Mouse (Mus musculus): ENCODE data around the gene Ndc1. TPM values are rescaled to one million over a fixed set of nuclear protein-coding genes. Genes with fewer than 3 reads are reported as not detected.
A peak's percentile ranks its signal among the peaks of the same experiment; 100 is the strongest.

The Ndc1 gene
- polyA plus RNA-seq, 1 experiment from 2014 or later, result 26.2 TPM

GRCm38 (mm10) chr4:107426631-107427030 lies 59.0 kb downstream of the Ndc1 start:
- no peak overlapping the region for H3K9ac ChIP-seq
- no peak overlapping the region for H3K4me2 ChIP-seq
- no peaks in the 10 kb centered on the region; the same call in 1 of the 2 replicates for H3K27me3 ChIP-seq (replicated peaks)
- no peaks in the 10 kb centered on the region for H3K9me3 ChIP-seq
- WGBS, result 72% methylated on average over 9 of the region's 9 CpGs
- no peak overlapping the region for H3K4me3 ChIP-seq (replicated peaks)
- H3K4me1 ChIP-seq, result no peaks in the 10 kb centered on the region; the same call in 1 of the 2 replicates
- no peak for ATAC-seq (ENCODE audit: insufficient read depth, low FRiP score, low read depth)
- no peak overlapping the region for H3K27ac ChIP-seq
- no peaks in the 10 kb centered on the region for H3K36me3 ChIP-seq

GRCm38 (mm10) chr4:107432717-107433116 lies 65.1 kb downstream of the Ndc1 start:
- 86% methylated on average over 5 of the region's 5 CpGs for WGBS
- H3K27ac ChIP-seq, result no peak overlapping the region
- H3K9ac ChIP-seq, result no peak overlapping the region
- no peaks in the 10 kb centered on the region for H3K36me3 ChIP-seq
- H3K4me2 ChIP-seq, result no peak overlapping the region
- peaks cover 50% of the 10 kb centered on the region for H3K27me3 ChIP-seq (replicated peaks)
- H3K4me3 ChIP-seq (replicated peaks), result no peak overlapping the region
- H3K4me1 ChIP-seq, result peaks cover 8% of the 10 kb centered on the region; the same call in 1 of the 2 replicates
- no peaks in the 10 kb centered on the region for H3K9me3 ChIP-seq
- no peak for ATAC-seq (ENCODE audit: insufficient read depth, low FRiP score, low read depth)

GRCm38 (mm10) chr4:107433998-107434355 lies 66.4 kb downstream of the Ndc1 start:
- Histone ChIP-seq H3K9ac (peak overlapping the region; percentile 9; the same call in 1 of the 2 replicates), H3K36me3 (no peaks in the 10 kb centered on the region), H3K9me3 (no peaks in the 10 kb centered on the region), H3K27me3 (replicated peaks) (peaks cover 61% of the 10 kb centered on the region), H3K4me1 (peaks cover 8% of the 10 kb centered on the region; the same call in 1 of the 2 replicates), H3K27ac (no peak overlapping the region), H3K4me3 (replicated peaks) (peak overlapping the region; percentile 61), H3K4me2 (peak overlapping the region; percentile 97)
- 7% methylated on average over 15 of the region's 15 CpGs for WGBS
- no peak for ATAC-seq (ENCODE audit: insufficient read depth, low FRiP score, low read depth)

- Histone ChIP-seq H3K4me3 (replicated peaks) (peak within 1 kb of the TSS; percentile 61), H3K27me3 (replicated peaks) (peaks cover 67% of the 10 kb centered on the region), H3K4me2 (peak within 1 kb of the TSS; percentile 97), H3K9me3 (no peaks in the 10 kb centered on the region), H3K9ac (peak within 1 kb of the TSS; percentile 22; the same call in 1 of the 2 replicates), H3K27ac (no peak within 1 kb of the TSS), H3K4me1 (peaks cover 8% of the 10 kb centered on the region; the same call in 1 of the 2 replicates), H3K36me3 (no peaks in the 10 kb centered on the region)
- ATAC-seq (ENCODE audit: insufficient read depth, low FRiP score, low read depth), result peak; percentile 87
- WGBS, result under 1% methylated on average over 103 of the region's 112 CpGs
These were observed 67.0 kb downstream of the Ndc1 start, which contains the start of gene Glis1 for GRCm38 (mm10) chr4:107434356-107435237. Glis1 (plus strand) TSS chr4:107434591.

GRCm38 (mm10) chr4:107435238-107435946 lies 67.8 kb downstream of the Ndc1 start:
- 3% methylated on average over 47 of the region's 47 CpGs for WGBS
- Histone ChIP-seq H3K9ac (no peak overlapping the region), H3K4me1 (peaks cover 8% of the 10 kb centered on the region; the same call in 1 of the 2 replicates), H3K27me3 (replicated peaks) (peaks cover 68% of the 10 kb centered on the region), H3K27ac (no peak overlapping the region), H3K4me3 (replicated peaks) (peak overlapping the region; percentile 61), H3K4me2 (peak overlapping the region; percentile 97), H3K9me3 (no peaks in the 10 kb centered on the region), H3K36me3 (no peaks in the 10 kb centered on the region)
- no peak for ATAC-seq (ENCODE audit: insufficient read depth, low FRiP score, low read depth)

GRCm38 (mm10) chr4:107436476-107436875 lies 68.9 kb downstream of the Ndc1 start:
- no peak overlapping the region for H3K4me3 ChIP-seq (replicated peaks)
- 86% methylated on average over 7 of the region's 7 CpGs for WGBS
- no peaks in the 10 kb centered on the region for H3K9me3 ChIP-seq
- H3K27me3 ChIP-seq (replicated peaks), result peaks cover 77% of the 10 kb centered on the region
- no peak overlapping the region for H3K27ac ChIP-seq
- no peak overlapping the region for H3K4me2 ChIP-seq
- no peaks in the 10 kb centered on the region for H3K36me3 ChIP-seq
- H3K9ac ChIP-seq, result no peak overlapping the region
- peaks cover 8% of the 10 kb centered on the region; the same call in 1 of the 2 replicates for H3K4me1 ChIP-seq
- no peak for ATAC-seq (ENCODE audit: insufficient read depth, low FRiP score, low read depth)

- Histone ChIP-seq H3K36me3 (no peaks in the 10 kb centered on the region), H3K4me3 (replicated peaks) (no peak overlapping the region), H3K27ac (no peak overlapping the region), H3K9ac (no peak overlapping the region), H3K4me1 (peaks cover 12% of the 10 kb centered on the region; the same call in 1 of the 2 replicates), H3K4me2 (no peak overlapping the region), H3K9me3 (no peaks in the 10 kb centered on the region), H3K27me3 (replicated peaks) (peaks cover 67% of the 10 kb centered on the region)
- ATAC-seq (ENCODE audit: insufficient read depth, low FRiP score, low read depth), result no peak
- WGBS, result 84% methylated on average over 8 of the region's 8 CpGs
These were observed 71.2 kb downstream of the Ndc1 start for GRCm38 (mm10) chr4:107438741-107439140.

GRCm38 (mm10) chr4:107440306-107440705 lies 72.7 kb downstream of the Ndc1 start:
- peaks cover 4% of the 10 kb centered on the region; the same call in 1 of the 2 replicates for H3K4me1 ChIP-seq
- 21% methylated on average over 13 of the region's 13 CpGs for WGBS
- ATAC-seq (ENCODE audit: insufficient read depth, low FRiP score, low read depth), result no peak
- H3K9me3 ChIP-seq, result no peaks in the 10 kb centered on the region
- H3K36me3 ChIP-seq, result no peaks in the 10 kb centered on the region
- peaks cover 62% of the 10 kb centered on the region for H3K27me3 ChIP-seq (replicated peaks)
- no peak overlapping the region for H3K9ac ChIP-seq
- no peak overlapping the region for H3K27ac ChIP-seq
- H3K4me3 ChIP-seq (replicated peaks), result peak overlapping the region; percentile 16; the same call in 1 of the 2 replicates
- peak overlapping the region; percentile 37 for H3K4me2 ChIP-seq

GRCm38 (mm10) chr4:107442288-107442687 lies 74.7 kb downstream of the Ndc1 start:
- no peaks in the 10 kb centered on the region for H3K36me3 ChIP-seq
- no peaks in the 10 kb centered on the region for H3K9me3 ChIP-seq
- H3K9ac ChIP-seq, result no peak overlapping the region
- no peak overlapping the region for H3K4me3 ChIP-seq (replicated peaks)
- peaks cover 4% of the 10 kb centered on the region; the same call in 1 of the 2 replicates for H3K4me1 ChIP-seq
- no peak overlapping the region for H3K4me2 ChIP-seq
- ATAC-seq (ENCODE audit: insufficient read depth, low FRiP score, low read depth), result no peak
- H3K27me3 ChIP-seq (replicated peaks), result peaks cover 49% of the 10 kb centered on the region
- WGBS, result 47% methylated on average over 11 of the region's 11 CpGs
- H3K27ac ChIP-seq, result no peak overlapping the region

GRCm38 (mm10) chr4:107442891-107443483 lies 75.4 kb downstream of the Ndc1 start:
- H3K4me2 ChIP-seq, result 0 out of 2 replicates have a peak overlapping the region, but pooled peaks have one; percentile 8
- H3K27ac ChIP-seq, result no peak overlapping the region
- H3K9ac ChIP-seq, result no peak overlapping the region
- peaks cover 4% of the 10 kb centered on the region; the same call in 1 of the 2 replicates for H3K4me1 ChIP-seq
- no peak for ATAC-seq (ENCODE audit: insufficient read depth, low FRiP score, low read depth)
- no peaks in the 10 kb centered on the region for H3K9me3 ChIP-seq
- H3K27me3 ChIP-seq (replicated peaks), result peaks cover 46% of the 10 kb centered on the region
- WGBS, result 37% methylated on average over 16 of the region's 16 CpGs
- H3K4me3 ChIP-seq (replicated peaks), result no peak overlapping the region
- no peaks in the 10 kb centered on the region for H3K36me3 ChIP-seq

GRCm38 (mm10) chr4:107443621-107444020 lies 76.0 kb downstream of the Ndc1 start:
- Histone ChIP-seq H3K36me3 (no peaks in the 10 kb centered on the region), H3K27ac (no peak overlapping the region), H3K4me1 (peaks cover 4% of the 10 kb centered on the region; the same call in 1 of the 2 replicates), H3K4me3 (replicated peaks) (no peak overlapping the region), H3K9ac (no peak overlapping the region), H3K9me3 (no peaks in the 10 kb centered on the region), H3K4me2 (no peak overlapping the region), H3K27me3 (replicated peaks) (peaks cover 41% of the 10 kb centered on the region)
- ATAC-seq (ENCODE audit: insufficient read depth, low FRiP score, low read depth), result no peak
- WGBS, result 73% methylated on average over 11 of the region's 11 CpGs

Measured in stomach, embryonic 15.5 days (tissue).